Mouse (Mus musculus) forebrain, embryonic 15.5 days (tissue): ENCODE results near the gene Tmem265. TPM values are rescaled to one million over a fixed set of nuclear protein-coding genes. Genes with fewer than 3 reads are reported as not detected.

Experiments used
- ATAC-seq: fragments of 200-750 bp; cut with Nextera tagmentation; replicated peaks from 2 replicates; pipeline ENCODE4 v1.8.0; 2017; ENCODE audit warnings: mild to moderate bottlenecking, moderate TSS enrichment, moderate library complexity
- H3K27ac ChIP-seq: fragments of 300-500 bp; sonication (generic); replicated peaks from 2 replicates; pipeline ENCODE4 v1.5.1; 2015; ENCODE audit warnings: mild to moderate bottlenecking, inconsistent platforms
- H3K27me3 ChIP-seq: fragments of 300-500 bp; sonication (generic); 2 replicates; pipeline ENCODE4 v1.6.1; 2015; ENCODE audit warnings: inconsistent platforms
- H3K36me3 ChIP-seq: fragments of 300-500 bp; sonication (generic); 2 replicates; pipeline ENCODE4 v1.6.1; 2015; ENCODE audit warnings: mild to moderate bottlenecking, inconsistent platforms
- H3K4me1 ChIP-seq: fragments of 300-500 bp; sonication (generic); 2 replicates; pipeline ENCODE4 v1.6.1; 2015; ENCODE audit warnings: inconsistent platforms
- H3K4me2 ChIP-seq: fragments of 300-500 bp; sonication (generic); replicated peaks from 2 replicates; pipeline ENCODE4 v1.6.1; 2015; ENCODE audit warnings: mild to moderate bottlenecking, inconsistent platforms
- H3K4me3 ChIP-seq: fragments of 300-500 bp; sonication (generic); 2 replicates; pipeline ENCODE4 v1.5.1; 2015; ENCODE audit warnings: mild to moderate bottlenecking, inconsistent platforms
- H3K9ac ChIP-seq: fragments of 300-500 bp; sonication (generic); replicated peaks from 2 replicates; pipeline ENCODE4 v1.6.1; 2015; ENCODE audit warnings: mild to moderate bottlenecking, inconsistent platforms
- H3K9me3 ChIP-seq: fragments of 300-500 bp; sonication (generic); 2 replicates; pipeline ENCODE4 v1.6.1; 2016; ENCODE audit warnings: inconsistent platforms
- WGBS: fragments of 180-500 bp; shearing (Covaris S2); methylation state at CpG from one replicate; pipeline ENCODE4 v1.1.7; 2015; ENCODE audit warnings: mixed read lengths; 5-methylcytosine and 5-hydroxymethylcytosine counted together
- polyA plus RNA-seq: library from polyadenylated mRNA; unstranded; fragments of >200 nt; fragmentation: Nextera tagmentation; extraction: Ambion mirVana; gene quantifications from 2 replicates; pipeline ENCODE4 v1.2.1, GENCODE M21; 2015

Gene Tmem265
- polyA plus RNA-seq, 1 experiment from 2014 or later = 3.7 TPM

- Histone ChIP-seq H3K36me3 (peaks cover 57% of the 10 kb centered on the region), H3K27me3 (no peaks in the 10 kb centered on the region), H3K9me3 (no peaks in the 10 kb centered on the region), H3K4me3 (no peak overlapping the region), H3K4me1 (no peaks in the 10 kb centered on the region), H3K9ac (no peak overlapping the region), H3K4me2 (no peak overlapping the region), H3K27ac (no peak overlapping the region)
- ATAC-seq = no peak
- 73% methylated on average over 6 of the region's 6 CpGs for WGBS
Measured at GRCm38 (mm10) chr7:127564381-127565150, 3.4 kb downstream of the Tmem265 start.

- Histone ChIP-seq H3K4me3 (peak within 1 kb of the TSS; percentile 74), H3K4me2 (peak within 1 kb of the TSS; percentile 93), H3K4me1 (peaks cover 27% of the 10 kb centered on the region), H3K9me3 (no peaks in the 10 kb centered on the region), H3K27ac (peak within 1 kb of the TSS; percentile 71), H3K9ac (peak within 1 kb of the TSS; percentile 90), H3K27me3 (no peaks in the 10 kb centered on the region), H3K36me3 (peaks cover 12% of the 10 kb centered on the region)
- ATAC-seq = peak; percentile 99
- WGBS = under 1% methylated on average over 17 of the region's 17 CpGs
Measured at GRCm38 (mm10) chr7:127572895-127573471, 11.8 kb downstream of the Tmem265 start, which contains the start of gene Phkg2. Gene Phkg2, plus strand, starts transcription at chr7:127573340.

GRCm38 (mm10) chr7:127573503-127574008 is 12.4 kb downstream of the Tmem265 start:
- Histone ChIP-seq H3K27me3 (no peaks in the 10 kb centered on the region), H3K4me1 (peaks cover 27% of the 10 kb centered on the region), H3K9ac (peak overlapping the region; percentile 90), H3K4me2 (peak overlapping the region; percentile 93), H3K27ac (peak overlapping the region; percentile 71), H3K4me3 (peak overlapping the region; percentile 74), H3K36me3 (peaks cover 17% of the 10 kb centered on the region), H3K9me3 (no peaks in the 10 kb centered on the region)
- WGBS = 1% methylated on average over 27 of the region's 28 CpGs
- ATAC-seq = peak; percentile 65

GRCm38 (mm10) chr7:127574115-127574514 is 12.9 kb downstream of the Tmem265 start:
- Histone ChIP-seq H3K9me3 (no peaks in the 10 kb centered on the region), H3K4me3 (peak overlapping the region; percentile 74), H3K4me1 (peaks cover 27% of the 10 kb centered on the region), H3K27me3 (no peaks in the 10 kb centered on the region), H3K27ac (peak overlapping the region; percentile 71; the same call in 1 of the 2 replicates), H3K9ac (peak overlapping the region; percentile 90), H3K4me2 (peak overlapping the region; percentile 93), H3K36me3 (peaks cover 17% of the 10 kb centered on the region)
- 23% methylated on average over 7 of the region's 7 CpGs for WGBS
- no peak for ATAC-seq

- H3K36me3 ChIP-seq = peaks cover 47% of the 10 kb centered on the region
- no peaks in the 10 kb centered on the region for H3K27me3 ChIP-seq
- no peak overlapping the region for H3K4me2 ChIP-seq
- WGBS = 92% methylated on average over 6 of the region's 6 CpGs
- H3K27ac ChIP-seq = no peak overlapping the region
- no peak for ATAC-seq
- H3K4me3 ChIP-seq = no peak overlapping the region
- H3K9ac ChIP-seq = no peak overlapping the region
- no peaks in the 10 kb centered on the region for H3K9me3 ChIP-seq
- H3K4me1 ChIP-seq = peaks cover 9% of the 10 kb centered on the region
Measured at GRCm38 (mm10) chr7:127583260-127583659, 22.1 kb downstream of the Tmem265 start.

GRCm38 (mm10) chr7:127585031-127585430 is 23.8 kb downstream of the Tmem265 start:
- H3K4me2 ChIP-seq = no peak overlapping the region
- no peak overlapping the region for H3K4me3 ChIP-seq
- peaks cover 37% of the 10 kb centered on the region for H3K36me3 ChIP-seq
- no peaks in the 10 kb centered on the region for H3K9me3 ChIP-seq
- H3K27me3 ChIP-seq = no peaks in the 10 kb centered on the region
- peaks cover 18% of the 10 kb centered on the region for H3K4me1 ChIP-seq
- 89% methylated on average over 7 of the region's 7 CpGs for WGBS
- no peak overlapping the region for H3K27ac ChIP-seq
- H3K9ac ChIP-seq = no peak overlapping the region
- ATAC-seq = no peak

- Histone ChIP-seq H3K36me3 (peaks cover 39% of the 10 kb centered on the region), H3K4me1 (peaks cover 18% of the 10 kb centered on the region), H3K4me2 (no peak overlapping the region), H3K9me3 (no peaks in the 10 kb centered on the region), H3K4me3 (no peak overlapping the region), H3K27ac (no peak overlapping the region), H3K27me3 (no peaks in the 10 kb centered on the region), H3K9ac (no peak overlapping the region)
- ATAC-seq = no peak
- WGBS = 96% methylated on average over 6 of the region's 6 CpGs
Measured at GRCm38 (mm10) chr7:127586149-127586548, 25.0 kb downstream of the Tmem265 start.

- H3K4me2 ChIP-seq = peak overlapping the region; percentile 86
- H3K9ac ChIP-seq = peak overlapping the region; percentile 48
- 65% methylated on average over 5 of the region's 5 CpGs for WGBS
- no peak for ATAC-seq
- no peaks in the 10 kb centered on the region for H3K9me3 ChIP-seq
- peak overlapping the region; percentile 72; the same call in 1 of the 2 replicates for H3K4me3 ChIP-seq
- peaks cover 18% of the 10 kb centered on the region for H3K4me1 ChIP-seq
- peaks cover 43% of the 10 kb centered on the region for H3K36me3 ChIP-seq
- H3K27me3 ChIP-seq = no peaks in the 10 kb centered on the region
- H3K27ac ChIP-seq = peak overlapping the region; percentile 84; the same call in 1 of the 2 replicates
Measured at GRCm38 (mm10) chr7:127587196-127587595, 26.0 kb downstream of the Tmem265 start.

- peak; percentile 98 for ATAC-seq
- Histone ChIP-seq H3K36me3 (peaks cover 43% of the 10 kb centered on the region), H3K9me3 (no peaks in the 10 kb centered on the region), H3K4me1 (peaks cover 18% of the 10 kb centered on the region), H3K4me3 (peak within 1 kb of the TSS; percentile 72), H3K9ac (peak within 1 kb of the TSS; percentile 77), H3K27ac (peak within 1 kb of the TSS; percentile 84), H3K27me3 (no peaks in the 10 kb centered on the region), H3K4me2 (peak within 1 kb of the TSS; percentile 86)
- WGBS = under 1% methylated on average over 50 of the region's 50 CpGs
Measured at GRCm38 (mm10) chr7:127588011-127588871, 27.1 kb downstream of the Tmem265 start, which contains the start of the genes Ccdc189 and Rnf40. Gene Ccdc189, minus strand, starts transcription at chr7:127588595. Gene Rnf40, plus strand, starts transcription at chr7:127588767.

GRCm38 (mm10) chr7:127588901-127589300 is 27.7 kb downstream of the Tmem265 start:
- H3K4me1 ChIP-seq = peaks cover 18% of the 10 kb centered on the region
- no peaks in the 10 kb centered on the region for H3K9me3 ChIP-seq
- ATAC-seq = no peak
- H3K27ac ChIP-seq = peak overlapping the region; percentile 84
- H3K4me2 ChIP-seq = peak overlapping the region; percentile 86
- H3K9ac ChIP-seq = peak overlapping the region; percentile 77
- peaks cover 43% of the 10 kb centered on the region for H3K36me3 ChIP-seq
- WGBS = 4% methylated on average over 29 of the region's 29 CpGs
- H3K27me3 ChIP-seq = no peaks in the 10 kb centered on the region
- H3K4me3 ChIP-seq = peak overlapping the region; percentile 72

- H3K27me3 ChIP-seq = no peaks in the 10 kb centered on the region
Measured at GRCm38 (mm10) chr7:127589637-127590036, 28.4 kb downstream of the Tmem265 start.

More at GRCm38 (mm10) chr7:127589637-127590036, 28.4 kb downstream of the Tmem265 start:
- H3K27ac ChIP-seq = no peak overlapping the region
- H3K36me3 ChIP-seq = peaks cover 45% of the 10 kb centered on the region
- H3K4me2 ChIP-seq = peak overlapping the region; percentile 86
- 96% methylated on average over 9 of the region's 9 CpGs for WGBS
- no peaks in the 10 kb centered on the region for H3K9me3 ChIP-seq
- peak overlapping the region; percentile 72 for H3K4me3 ChIP-seq
- no peak overlapping the region for H3K9ac ChIP-seq
- no peak for ATAC-seq
- peaks cover 18% of the 10 kb centered on the region for H3K4me1 ChIP-seq
